Mouse (Mus musculus): ENCODE results near the gene Susd5. TPM values are rescaled to one million over a fixed set of nuclear protein-coding genes. Genes with fewer than 3 reads are reported as not detected.

Gene Susd5
- 0.11 TPM for polyA plus RNA-seq (2014; fragmentation: Illumina TruSeq; extraction: RNeasy Lipid Tissue Mini Kit (QIAGEN cat#74804); ENCODE audit: low replicate concordance)

GRCm38 (mm10) chr9:114057090-114057796 is at the start of gene Susd5:
Susd5 (plus strand) TSS chr9:114057140.

GRCm38 (mm10) chr9:114046028-114046427 is 10.9 kb upstream of the Susd5 start, which contains the start of gene Fbxl2:
Fbxl2 (minus strand) TSS chr9:114046191.

Other genes starting within 250 kb of the Susd5 start
- gene Ubp1, start 126.2 kb upstream of the Susd5 start, polyA plus RNA-seq (2014; fragmentation: Illumina TruSeq; extraction: RNeasy Lipid Tissue Mini Kit (QIAGEN cat#74804); ENCODE audit: low replicate concordance): 81.2 TPM
- 0.45 TPM for gene Fbxl2, start 10.9 kb upstream of the Susd5 start, polyA plus RNA-seq (2014; fragmentation: Illumina TruSeq; extraction: RNeasy Lipid Tissue Mini Kit (QIAGEN cat#74804); ENCODE audit: low replicate concordance)